Mouse (Mus musculus): ENCODE measurements around the gene Ropn1.
"Not testable (repeated sequence)": the region's sequence is repeated elsewhere in the genome, so short reads cannot be mapped to it uniquely, and the experiment has no call there.

Ropn1 gene

DNA sequence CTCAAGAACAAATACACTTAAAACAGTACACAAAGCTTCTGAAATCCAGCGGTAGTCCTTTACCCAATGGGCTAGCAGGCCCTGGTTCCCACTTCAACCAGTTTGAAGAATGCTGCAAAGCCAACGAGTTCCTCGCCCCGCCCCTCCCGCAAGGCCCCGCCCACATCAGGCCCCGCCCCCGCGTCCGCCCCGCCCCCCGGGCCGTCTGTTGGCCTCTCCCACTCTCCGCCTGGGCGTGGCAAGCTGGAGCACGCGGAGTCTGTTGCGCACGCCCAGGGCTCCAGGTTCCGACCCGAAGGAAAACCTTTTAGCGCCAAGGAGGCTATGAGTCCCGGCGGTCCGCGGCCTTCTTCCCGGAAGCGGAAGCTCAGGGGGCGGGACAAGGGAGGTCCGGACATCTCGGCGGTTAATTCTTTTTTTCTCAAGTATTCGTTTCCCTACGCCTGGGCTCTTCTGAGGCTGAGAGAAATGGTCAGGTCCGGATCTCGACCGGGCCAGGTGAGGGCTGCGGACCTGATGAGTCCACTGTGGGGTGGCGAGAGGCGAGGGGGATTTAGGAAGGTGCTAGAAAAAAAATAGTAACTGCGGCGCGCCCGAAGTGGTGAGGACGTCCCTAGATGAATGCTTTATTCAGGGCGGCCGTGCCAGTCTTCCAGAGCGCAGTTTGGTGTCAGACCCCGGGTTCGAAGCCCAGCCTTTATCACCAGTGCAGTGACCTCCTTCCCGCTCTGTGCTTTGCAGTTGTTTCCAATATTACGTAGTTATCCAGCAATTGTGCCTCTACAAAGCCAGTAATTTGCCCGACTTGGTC, 40.8 kb downstream of the Ropn1 start, which contains the start of gene Ccdc14:
Gene Ccdc14 (plus strand): TSS at position 283 of the 811 bp plus-strand sequence.
- DNase-seq (ENCODE audit: low read depth) = peak; percentile 91

GRCm38 (mm10) chr16:34691156-34691555, 41.4 kb downstream of the Ropn1 start:
- DNase-seq (ENCODE audit: low read depth) = no peak

DNA sequence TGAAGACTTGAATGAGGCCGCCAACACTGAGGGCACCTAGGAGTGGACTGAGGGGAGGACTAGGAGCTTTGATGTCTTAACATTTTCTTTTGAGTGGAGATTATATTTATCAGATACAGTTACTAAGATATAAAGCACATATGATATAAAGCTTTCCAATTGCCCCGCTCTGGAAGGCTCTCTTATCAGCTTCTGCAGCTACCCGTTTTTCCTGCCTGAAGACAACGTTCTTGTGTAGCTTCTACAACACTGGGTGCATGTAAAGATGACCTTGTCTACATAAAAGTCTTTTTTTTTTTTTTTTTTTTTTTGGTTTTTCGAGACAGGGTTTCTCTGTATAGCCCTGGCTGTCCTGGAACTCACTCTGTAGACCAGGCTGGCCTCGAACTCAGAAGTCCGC, 44.8 kb downstream of the Ropn1 start:
- DNase-seq (ENCODE audit: low read depth) = no peak

- not testable (repeated sequence) for DNase-seq (ENCODE audit: low read depth)
Observed at GRCm38 (mm10) chr16:34698721-34699120, 49.0 kb downstream of the Ropn1 start.

DNA sequence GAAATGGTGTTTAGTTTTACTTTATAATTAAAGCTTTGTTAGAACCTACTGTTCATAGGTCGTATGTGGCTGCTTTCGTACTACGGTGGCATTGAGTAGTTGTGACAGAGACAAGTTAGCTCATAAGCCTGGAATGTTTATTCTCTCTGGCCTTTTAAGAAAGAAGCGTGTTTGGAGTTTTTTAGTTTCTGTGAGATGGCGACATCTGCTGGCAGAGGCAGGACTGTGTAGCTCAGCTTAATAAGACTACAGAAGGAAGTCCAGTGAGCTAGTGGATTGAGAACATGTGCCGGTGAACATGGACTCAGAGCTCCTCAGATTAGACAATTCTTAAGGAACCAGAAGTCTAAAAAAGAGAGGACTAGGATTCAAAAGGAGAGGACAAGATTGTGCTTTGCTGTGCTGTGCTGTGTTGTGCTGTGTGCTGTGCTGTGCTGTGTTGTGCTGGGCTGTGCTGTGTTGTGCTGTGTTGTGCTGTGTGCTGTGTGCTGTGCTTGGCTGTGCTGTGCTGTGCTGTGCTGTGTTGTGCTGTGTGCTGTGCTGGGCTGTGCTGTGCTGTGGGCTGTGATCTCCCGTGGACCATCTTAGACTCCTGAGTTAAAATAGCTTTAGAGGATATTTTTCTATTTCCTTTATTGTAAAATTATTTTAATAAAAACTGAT, 50.6 kb downstream of the Ropn1 start:
- DNase-seq (ENCODE audit: low read depth) = peak; percentile 73

- DNase-seq (ENCODE audit: low read depth) = no peak
Observed at GRCm38 (mm10) chr16:34700828-34701216, 51.1 kb downstream of the Ropn1 start.

GRCm38 (mm10) chr16:34706019-34706418, 56.3 kb downstream of the Ropn1 start:
- DNase-seq (ENCODE audit: low read depth) = no peak

GRCm38 (mm10) chr16:34706487-34706946, 56.8 kb downstream of the Ropn1 start:
- DNase-seq (ENCODE audit: low read depth) = no peak

- DNase-seq (ENCODE audit: low read depth) = peak; percentile 14
Observed at GRCm38 (mm10) chr16:34711481-34711880, 61.8 kb downstream of the Ropn1 start.

DNA sequence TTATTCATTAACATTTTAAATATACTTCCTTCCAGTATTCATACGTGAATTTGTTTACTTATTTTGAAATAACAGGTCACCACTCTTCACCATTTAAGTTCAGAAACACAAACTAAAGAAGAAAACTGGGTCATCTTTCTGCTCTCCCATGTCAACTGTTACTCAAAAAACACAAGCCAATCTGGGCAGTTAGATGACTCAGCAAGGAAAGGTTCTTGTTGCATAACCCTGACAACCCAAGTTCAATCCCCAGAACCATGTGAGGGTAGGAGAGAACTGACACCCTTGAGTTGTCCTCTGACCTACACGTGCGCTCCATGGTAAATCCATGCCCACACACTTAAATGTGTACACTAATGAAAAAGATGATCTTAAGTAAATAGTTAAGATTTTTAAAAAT, 75.4 kb downstream of the Ropn1 start:
- DNase-seq (ENCODE audit: low read depth) = no peak

Measured in naive thymus-derived CD4-positive, alpha-beta T cell, adult 2 months (primary cell).